Mouse (Mus musculus) kidney, postnatal 0 days (tissue): ENCODE measurements around the gene Vmn2r7. TPM values are rescaled to one million over a fixed set of nuclear protein-coding genes. Genes with fewer than 3 reads are reported as not detected.
"Not testable (repeated sequence)": the region's sequence is repeated elsewhere in the genome, so short reads cannot be mapped to it uniquely, and the experiment has no call there.

Experiments used
- ATAC-seq: fragments of 200-750 bp; cut with Nextera tagmentation; replicated peaks from 2 replicates; pipeline ENCODE4 v1.8.0; 2017; ENCODE audit warnings: low read depth, moderate number of reproducible peaks, moderate TSS enrichment, moderate library complexity; ENCODE audit not compliant: low FRiP score
- DNase-seq: peaks from one replicate; pipeline ENCODE4 v3.0.0-alpha.2; 2016; ENCODE audit warnings: low spot score
- H3K27ac ChIP-seq: fragments of 300-500 bp; sonication (generic); 2 replicates; pipeline ENCODE4 v1.5.1; 2014; ENCODE audit warnings: mild to moderate bottlenecking
- H3K27me3 ChIP-seq: fragments of 300-500 bp; sonication (generic); 2 replicates; pipeline ENCODE4 v1.6.1; 2014; ENCODE audit warnings: low read length, mixed read lengths; ENCODE audit not compliant: insufficient read depth
- H3K36me3 ChIP-seq: fragments of 300-500 bp; sonication (generic); 2 replicates; pipeline ENCODE4 v1.6.1; 2014; ENCODE audit warnings: low read length, mixed read lengths; ENCODE audit not compliant: insufficient read depth
- H3K4me1 ChIP-seq: fragments of 300-500 bp; sonication (generic); replicated peaks from 2 replicates; pipeline ENCODE4 v1.6.1; 2014; ENCODE audit warnings: antibody characterized with exemption, low read length, mixed read lengths; ENCODE audit not compliant: insufficient read depth
- H3K4me2 ChIP-seq: fragments of 300-500 bp; sonication (generic); 2 replicates; pipeline ENCODE4 v1.6.1; 2014; ENCODE audit warnings: mild to moderate bottlenecking, low read length, moderate library complexity, mixed read lengths
- H3K4me3 ChIP-seq: fragments of 300-500 bp; sonication (generic); replicated peaks from 2 replicates; pipeline ENCODE4 v1.5.1; 2014; ENCODE audit warnings: low read depth, low read length
- H3K9ac ChIP-seq: fragments of 300-500 bp; sonication (generic); 2 replicates; pipeline ENCODE4 v1.6.1; 2014; ENCODE audit warnings: low read depth, low read length
- H3K9me3 ChIP-seq: fragments of 300-500 bp; sonication (generic); replicated peaks from 2 replicates; pipeline ENCODE4 v1.6.1; 2016; ENCODE audit warnings: low read length, inconsistent platforms, mixed read lengths
- CTCF ChIP-seq: IDR thresholded peaks from 2 replicates; pipeline ENCODE4 v1.5.1; 2016; ENCODE audit warnings: antibody characterized with exemption, low read depth, mild to moderate bottlenecking, moderate library complexity
- WGBS: fragments of 180-500 bp; shearing (Covaris S2); extraction: QIAGEN DNeasy Blood & Tissue Kit; methylation state at CpG from one replicate; pipeline ENCODE4 v1.1.7; 2014; 5-methylcytosine and 5-hydroxymethylcytosine counted together
- polyA plus RNA-seq: library from polyadenylated mRNA; unstranded; fragments of >200 nt; fragmentation: Nextera tagmentation; extraction: Ambion mirVana; gene quantifications from 2 replicates; pipeline ENCODE4 v1.2.1, GENCODE M21; 2015

The Vmn2r7 gene
- polyA plus RNA-seq, 1 experiment from 2014 or later, result not detected

DNA sequence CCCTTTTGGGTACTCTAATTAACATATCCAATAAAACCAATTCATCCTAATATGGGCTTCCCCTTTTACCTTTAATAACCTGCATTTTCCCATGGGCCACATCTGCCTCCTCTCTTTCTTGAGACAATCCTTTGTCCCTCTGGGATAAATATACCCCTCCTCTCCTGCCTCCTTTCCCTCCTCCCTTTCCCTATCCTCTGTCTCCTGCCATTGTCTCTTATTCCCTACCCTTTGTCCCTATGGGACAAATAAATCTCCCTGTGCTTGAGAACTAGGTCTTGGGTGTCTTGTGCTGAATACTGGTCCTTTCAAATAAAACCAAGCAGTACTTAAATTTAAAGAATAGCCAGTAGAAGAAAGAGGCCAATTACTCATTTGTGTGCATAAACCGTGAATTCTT, 13.4 kb downstream of the Vmn2r7 start:
- H3K9ac ChIP-seq, result no peak overlapping the region
- WGBS, result 85% methylated on average over 1 of the region's 1 CpGs
- no peak for ATAC-seq
- no peak overlapping the region for H3K4me2 ChIP-seq
- H3K4me3 ChIP-seq, result no peak overlapping the region
- H3K4me1 ChIP-seq, result no peaks in the 10 kb centered on the region
- no peaks in the 10 kb centered on the region for H3K9me3 ChIP-seq
- no peak for TF ChIP-seq CTCF
- no peak for DNase-seq
- H3K36me3 ChIP-seq, result no peaks in the 10 kb centered on the region
- H3K27ac ChIP-seq, result no peak overlapping the region
- no peaks in the 10 kb centered on the region for H3K27me3 ChIP-seq

- DNase-seq, result no peak
- no peaks in the 10 kb centered on the region for H3K36me3 ChIP-seq
Measured at GRCm38 (mm10) chr3:64791245-64791591, 53.3 kb downstream of the Vmn2r7 start.

DNA sequence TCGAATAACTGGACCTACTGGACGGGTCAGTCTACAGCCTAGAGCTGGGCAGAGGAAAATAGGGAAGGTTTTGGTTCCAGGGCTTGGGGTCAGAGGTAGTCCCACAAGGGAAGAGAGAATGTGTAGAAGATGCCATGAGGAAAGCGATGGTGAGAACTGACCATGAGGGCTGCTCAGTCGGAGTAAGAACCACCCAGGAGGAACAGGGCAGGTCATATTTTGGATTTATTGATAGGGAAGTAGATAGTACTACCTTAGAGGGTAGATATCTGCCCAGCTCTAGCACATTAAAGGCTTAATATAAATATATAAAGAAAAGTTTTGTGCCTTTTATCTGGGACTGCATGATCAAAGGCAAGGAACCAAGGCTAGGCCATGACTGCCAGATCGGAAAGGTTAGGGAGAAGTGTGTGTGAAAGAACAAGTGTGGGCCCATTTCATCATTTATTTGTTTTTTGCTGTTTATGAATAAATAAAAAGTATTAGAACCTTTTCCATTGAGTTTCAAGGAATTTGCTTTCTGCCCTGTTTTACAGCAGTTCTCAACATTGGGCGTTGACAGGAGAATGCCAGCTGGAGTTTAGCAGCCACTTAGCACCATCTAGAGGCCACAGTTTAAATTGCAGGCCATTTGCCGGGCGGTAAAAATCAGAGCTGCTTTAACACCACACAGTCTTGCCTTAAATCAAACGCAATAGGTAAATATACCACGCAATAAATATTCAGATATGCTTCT, 53.9 kb downstream of the Vmn2r7 start:
- Histone ChIP-seq H3K36me3 (no peaks in the 10 kb centered on the region), H3K27me3 (no peaks in the 10 kb centered on the region), H3K9me3 (no peaks in the 10 kb centered on the region), H3K4me3 (no peak overlapping the region), H3K27ac (no peak overlapping the region), H3K9ac (no peak overlapping the region), H3K4me1 (no peaks in the 10 kb centered on the region), H3K4me2 (no peak overlapping the region)
- WGBS, result 48% methylated on average over 10 of the region's 10 CpGs
- TF ChIP-seq CTCF, result peak; percentile 87
- peak; percentile 80 for DNase-seq
- ATAC-seq, result no peak; the same call in 1 of the 2 replicates

More at GRCm38 (mm10) chr3:64791245-64791591, 53.3 kb downstream of the Vmn2r7 start:
- no peaks in the 10 kb centered on the region for H3K4me1 ChIP-seq
- H3K9me3 ChIP-seq, result no peaks in the 10 kb centered on the region
- ATAC-seq, result no peak
- no peak overlapping the region for H3K4me3 ChIP-seq
- no peak for TF ChIP-seq CTCF
- no peak overlapping the region for H3K9ac ChIP-seq
- H3K4me2 ChIP-seq, result no peak overlapping the region
- no peak overlapping the region for H3K27ac ChIP-seq
- H3K27me3 ChIP-seq, result no peaks in the 10 kb centered on the region
- 47% methylated on average over 6 of the region's 6 CpGs for WGBS

DNA sequence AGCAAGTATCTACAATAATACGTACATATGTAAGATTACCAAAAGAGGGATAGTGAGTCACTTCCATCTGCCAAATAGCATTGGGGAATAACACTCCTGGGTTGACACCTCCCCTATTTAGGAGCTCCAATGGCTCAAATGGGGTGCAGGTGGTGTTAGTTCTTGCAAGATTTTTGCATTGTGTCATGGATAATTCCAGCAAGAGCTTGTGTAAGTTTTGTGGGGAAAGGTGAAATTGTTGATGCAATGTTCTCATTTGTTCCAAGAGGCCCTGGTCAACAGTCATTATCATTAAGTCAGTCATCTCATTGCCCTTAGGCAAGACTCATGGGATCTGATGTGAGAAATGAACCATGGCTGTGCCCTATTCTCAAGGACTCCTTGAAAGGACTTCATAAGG, 61.7 kb downstream of the Vmn2r7 start:
- no peak for DNase-seq
- 95% methylated on average over 1 of the region's 1 CpGs for WGBS
- H3K9me3 ChIP-seq, result no peaks in the 10 kb centered on the region
- no peaks in the 10 kb centered on the region for H3K4me1 ChIP-seq
- no peak overlapping the region for H3K9ac ChIP-seq
- no peak overlapping the region for H3K4me2 ChIP-seq
- no peak for TF ChIP-seq CTCF
- H3K36me3 ChIP-seq, result no peaks in the 10 kb centered on the region
- no peak overlapping the region for H3K4me3 ChIP-seq
- ATAC-seq, result no peak
- no peaks in the 10 kb centered on the region for H3K27me3 ChIP-seq
- H3K27ac ChIP-seq, result no peak overlapping the region

GRCm38 (mm10) chr3:64772132-64772531, 72.4 kb downstream of the Vmn2r7 start:
- ATAC-seq (no peak; the same call in 1 of the 2 replicates), DNase-seq (peak; percentile 4)

GRCm38 (mm10) chr3:64756145-64756544, 88.4 kb downstream of the Vmn2r7 start:
- Histone ChIP-seq H3K27me3 (no peaks in the 10 kb centered on the region), H3K36me3 (no peaks in the 10 kb centered on the region), H3K9me3 (no peaks in the 10 kb centered on the region), H3K4me1 (no peaks in the 10 kb centered on the region), H3K4me2 (no peak overlapping the region), H3K9ac (no peak overlapping the region), H3K27ac (no peak overlapping the region), H3K4me3 (no peak overlapping the region)
- ATAC-seq (no peak), DNase-seq (no peak)
- WGBS, result 59% methylated on average over 2 of the region's 2 CpGs
- no peak for TF ChIP-seq CTCF

More at GRCm38 (mm10) chr3:64772132-64772531, 72.4 kb downstream of the Vmn2r7 start:
- Histone ChIP-seq H3K36me3 (no peaks in the 10 kb centered on the region), H3K4me3 (no peak overlapping the region), H3K27ac (no peak overlapping the region), H3K27me3 (no peaks in the 10 kb centered on the region), H3K4me1 (no peaks in the 10 kb centered on the region), H3K9ac (no peak overlapping the region), H3K4me2 (no peak overlapping the region), H3K9me3 (no peaks in the 10 kb centered on the region)
- no peak for TF ChIP-seq CTCF
- 58% methylated on average over 1 of the region's 1 CpGs for WGBS

DNA sequence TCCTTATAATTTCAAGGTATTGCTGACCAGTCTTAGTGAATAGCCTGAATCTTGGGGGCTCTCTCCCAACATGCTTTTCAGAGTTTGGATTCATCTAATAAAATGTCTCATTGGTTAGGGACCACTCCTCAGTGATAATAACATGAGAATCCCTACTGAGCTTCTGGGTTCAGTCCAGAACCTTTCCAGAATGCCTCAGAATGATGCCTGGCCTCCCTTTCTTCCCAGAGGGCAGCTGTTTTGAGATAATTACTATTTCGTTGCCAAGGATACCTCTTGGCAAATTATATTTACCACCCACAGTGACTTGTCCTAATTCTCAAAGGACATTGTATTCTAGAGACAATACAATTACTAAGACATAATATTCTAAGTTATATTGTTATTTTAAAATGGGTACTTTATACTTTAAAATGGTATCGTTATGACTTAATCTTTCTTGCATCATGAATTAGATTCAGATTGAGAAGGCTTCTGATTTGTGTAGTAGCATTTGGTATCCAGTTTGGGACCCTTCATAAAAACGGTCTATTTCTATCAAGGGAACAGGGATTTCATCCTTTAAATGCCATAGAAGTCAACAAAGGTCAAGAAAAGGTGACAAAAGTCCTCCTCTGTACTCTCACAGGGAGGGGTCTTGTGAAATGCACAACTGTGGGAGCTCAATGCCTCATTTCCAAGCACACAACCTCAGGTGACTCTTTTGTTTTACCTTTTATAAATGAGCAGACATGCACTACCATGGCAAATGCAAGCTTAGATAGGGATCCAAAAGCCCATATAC, 117.2 kb downstream of the Vmn2r7 start:
- H3K27ac ChIP-seq, H3K4me1 ChIP-seq, H3K9ac ChIP-seq, ATAC-seq, H3K9me3 ChIP-seq, H3K36me3 ChIP-seq, H3K4me3 ChIP-seq, DNase-seq, H3K27me3 ChIP-seq, H3K4me2 ChIP-seq: not testable (repeated sequence)
- 75% methylated on average over 3 of the region's 3 CpGs for WGBS

DNA sequence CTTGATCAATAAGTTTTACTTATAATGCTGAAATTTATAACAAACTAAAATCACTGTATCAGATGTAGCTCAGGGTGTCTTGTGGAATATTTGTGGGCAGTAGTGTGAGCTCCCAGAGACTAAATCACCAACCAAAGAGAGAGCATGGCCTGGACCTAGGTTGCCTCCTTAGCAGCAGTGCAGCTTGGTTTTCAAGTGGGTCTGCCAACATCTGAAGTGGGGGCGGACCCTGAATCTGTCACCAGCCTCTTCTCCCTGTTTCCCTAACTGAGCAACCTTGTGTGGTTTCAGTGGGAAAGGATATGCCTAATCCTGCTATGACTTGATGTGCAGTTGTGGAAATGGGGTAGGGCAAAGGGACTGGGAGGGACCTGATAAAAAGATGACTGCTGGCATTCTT, 118.8 kb downstream of the Vmn2r7 start:
- not testable (repeated sequence) for H3K36me3 ChIP-seq, H3K4me1 ChIP-seq, H3K27me3 ChIP-seq, H3K4me3 ChIP-seq, H3K9me3 ChIP-seq, H3K4me2 ChIP-seq, DNase-seq, ATAC-seq, H3K27ac ChIP-seq, H3K9ac ChIP-seq
- 91% methylated on average over 1 of the region's 1 CpGs for WGBS

DNA sequence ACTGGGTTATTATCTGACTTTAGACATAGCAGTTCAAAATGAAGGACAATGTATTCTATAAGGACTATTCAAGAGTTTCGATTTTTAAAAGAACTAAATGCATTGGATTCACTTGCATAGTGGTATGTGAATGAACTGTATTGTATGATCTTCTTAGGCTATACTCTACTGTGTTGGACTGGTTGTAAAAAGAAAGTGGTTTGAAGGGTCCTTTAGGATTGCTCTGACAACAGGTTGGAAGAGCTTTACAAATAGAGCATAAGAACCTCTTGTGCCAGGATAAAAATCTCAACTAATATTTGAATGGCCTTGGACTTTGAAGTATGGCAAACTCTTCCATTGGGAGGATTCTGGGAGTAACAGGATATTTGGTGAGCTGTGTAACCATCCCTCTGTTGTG, 168.5 kb downstream of the Vmn2r7 start:
- H3K36me3 ChIP-seq, H3K4me3 ChIP-seq, H3K4me1 ChIP-seq, H3K27me3 ChIP-seq, DNase-seq, H3K27ac ChIP-seq, H3K4me2 ChIP-seq, H3K9me3 ChIP-seq, H3K9ac ChIP-seq, ATAC-seq: not testable (repeated sequence)
- 97% methylated on average over 1 of the region's 1 CpGs for WGBS
